Mouse (Mus musculus) ovary, postnatal 10 days (tissue): ENCODE measurements around the gene Astn2.

ENCODE experiments used
- DNase-seq: peaks from one replicate; pipeline ENCODE4 v3.0.0; 2022; ENCODE audit warnings: low spot score

Gene Astn2

GRCm38 (mm10) chr4:65545582-65545981, 858.8 kb downstream of the Astn2 start:
- DNase-seq: no peak

GRCm38 (mm10) chr4:65532071-65532736, 872.2 kb downstream of the Astn2 start:
- no peak for DNase-seq

GRCm38 (mm10) chr4:65531621-65532020, 872.8 kb downstream of the Astn2 start:
- no peak for DNase-seq

GRCm38 (mm10) chr4:65530901-65531300, 873.5 kb downstream of the Astn2 start:
- DNase-seq: no peak

GRCm38 (mm10) chr4:65508101-65508500, 896.3 kb downstream of the Astn2 start:
- no peak for DNase-seq

- DNase-seq: no peak
Observed at GRCm38 (mm10) chr4:65506870-65507269, 897.5 kb downstream of the Astn2 start.

GRCm38 (mm10) chr4:65496463-65496834, 908.0 kb downstream of the Astn2 start:
- DNase-seq: peak; percentile 72

- DNase-seq: no peak
Observed at GRCm38 (mm10) chr4:65495705-65496462, 908.5 kb downstream of the Astn2 start.

GRCm38 (mm10) chr4:65491541-65491940, 912.9 kb downstream of the Astn2 start:
- DNase-seq: no peak

GRCm38 (mm10) chr4:65489711-65490110, 914.7 kb downstream of the Astn2 start:
- no peak for DNase-seq

- no peak for DNase-seq
Observed at GRCm38 (mm10) chr4:65481632-65482031, 922.8 kb downstream of the Astn2 start.

GRCm38 (mm10) chr4:65477106-65477505, 927.3 kb downstream of the Astn2 start:
- DNase-seq: peak; percentile 24

GRCm38 (mm10) chr4:65475925-65476560, 928.4 kb downstream of the Astn2 start:
- no peak for DNase-seq

- DNase-seq: no peak
Observed at GRCm38 (mm10) chr4:65473141-65473540, 931.3 kb downstream of the Astn2 start.

- no peak for DNase-seq
Observed at GRCm38 (mm10) chr4:65449171-65449570, 955.2 kb downstream of the Astn2 start.

- DNase-seq: no peak
Observed at GRCm38 (mm10) chr4:65441746-65442145, 962.7 kb downstream of the Astn2 start.

GRCm38 (mm10) chr4:65430804-65431203, 973.6 kb downstream of the Astn2 start:
- no peak for DNase-seq

GRCm38 (mm10) chr4:65427480-65427879, 976.9 kb downstream of the Astn2 start:
- DNase-seq: no peak

- DNase-seq: no peak
Observed at GRCm38 (mm10) chr4:65426437-65426836, 978.0 kb downstream of the Astn2 start.

GRCm38 (mm10) chr4:65423068-65423625, 981.3 kb downstream of the Astn2 start:
- no peak for DNase-seq

GRCm38 (mm10) chr4:65421272-65421671, 983.1 kb downstream of the Astn2 start:
- DNase-seq: no peak

- DNase-seq: no peak
Observed at GRCm38 (mm10) chr4:65420511-65420931, 983.9 kb downstream of the Astn2 start.

GRCm38 (mm10) chr4:65415507-65415906, 988.9 kb downstream of the Astn2 start:
- no peak for DNase-seq
